Mouse (Mus musculus) limb, embryonic 10.5 days (tissue): ENCODE data around the gene Toe1. TPM values are rescaled to one million over a fixed set of nuclear protein-coding genes. Genes with fewer than 3 reads are reported as not detected.
A peak's percentile ranks its signal among the peaks of the same experiment; 100 is the strongest.

Source experiments
- DNase-seq: peaks from one replicate; pipeline ENCODE4 v3.0.0-alpha.2; 2017; ENCODE audit warnings: low spot score
- H3K27ac ChIP-seq: fragments of 300-500 bp; sonication (generic); 2 replicates; pipeline ENCODE4 v1.5.1; 2016; ENCODE audit warnings: mild to moderate bottlenecking
- H3K27me3 ChIP-seq: fragments of 300-500 bp; sonication (generic); 2 replicates; pipeline ENCODE4 v1.6.1; 2016; ENCODE audit warnings: low read depth, mild to moderate bottlenecking; ENCODE audit not compliant: poor library complexity, severe bottlenecking
- H3K36me3 ChIP-seq: fragments of 300-500 bp; sonication (generic); 2 replicates; pipeline ENCODE4 v1.6.1; 2016; ENCODE audit warnings: mild to moderate bottlenecking, moderate library complexity
- H3K4me1 ChIP-seq: fragments of 300-500 bp; sonication (generic); 2 replicates; pipeline ENCODE4 v1.6.1; 2016
- H3K4me3 ChIP-seq: fragments of 300-500 bp; sonication (generic); 2 replicates; pipeline ENCODE4 v1.5.1; 2016; ENCODE audit warnings: mild to moderate bottlenecking, moderate library complexity
- H3K9me3 ChIP-seq: fragments of 300-500 bp; sonication (generic); replicated peaks from 2 replicates; pipeline ENCODE4 v1.6.1; 2016; ENCODE audit warnings: mild to moderate bottlenecking
- WGBS: fragments of 180-500 bp; shearing (Covaris S2); methylation state at CpG from one replicate; pipeline ENCODE4 v1.1.7; 2016; 5-methylcytosine and 5-hydroxymethylcytosine counted together
- polyA plus RNA-seq: library from polyadenylated mRNA; unstranded; fragments of >200 nt; fragmentation: Nextera tagmentation; extraction: Ambion mirVana; gene quantifications from 2 replicates; pipeline ENCODE4 v1.2.1, GENCODE M21; 2016

Toe1 gene
- polyA plus RNA-seq, 1 experiment from 2014 or later: 42.3 TPM

- Histone ChIP-seq H3K36me3 (peaks cover 27% of the 10 kb centered on the region), H3K27ac (peak overlapping the region; percentile 78), H3K4me3 (peak overlapping the region; percentile 59), H3K27me3 (peaks cover 27% of the 10 kb centered on the region), H3K4me1 (peaks cover 31% of the 10 kb centered on the region), H3K9me3 (no peaks in the 10 kb centered on the region)
- peak; percentile 83 for DNase-seq
- under 1% methylated on average over 51 of the region's 51 CpGs for WGBS
Measured at GRCm38 (mm10) chr4:116820902-116821693, 13.7 kb upstream of the Toe1 start.

GRCm38 (mm10) chr4:116819968-116820901 lies 12.8 kb upstream of the Toe1 start:
- DNase-seq: peak; percentile 36
- H3K27ac ChIP-seq: peak overlapping the region; percentile 78; the same call in 1 of the 2 replicates
- 21% methylated on average over 32 of the region's 32 CpGs for WGBS

GRCm38 (mm10) chr4:116817486-116817885 lies 10.0 kb upstream of the Toe1 start:
- Histone ChIP-seq H3K36me3 (peaks cover 51% of the 10 kb centered on the region), H3K4me1 (peaks cover 17% of the 10 kb centered on the region), H3K4me3 (no peak overlapping the region), H3K27ac (no peak overlapping the region), H3K9me3 (no peaks in the 10 kb centered on the region), H3K27me3 (peaks cover 27% of the 10 kb centered on the region)
- WGBS: 91% methylated on average over 6 of the region's 6 CpGs
- no peak for DNase-seq

More at GRCm38 (mm10) chr4:116819968-116820901, 12.8 kb upstream of the Toe1 start:
- no peaks in the 10 kb centered on the region for H3K9me3 ChIP-seq
- peak overlapping the region; percentile 59 for H3K4me3 ChIP-seq
- H3K4me1 ChIP-seq: peaks cover 29% of the 10 kb centered on the region
- peaks cover 27% of the 10 kb centered on the region for H3K27me3 ChIP-seq
- H3K36me3 ChIP-seq: peaks cover 35% of the 10 kb centered on the region

GRCm38 (mm10) chr4:116815276-116815675 lies 7.8 kb upstream of the Toe1 start:
- 84% methylated on average over 5 of the region's 5 CpGs for whole genome bisulfite sequencing

GRCm38 (mm10) chr4:116811012-116811411 lies 3.6 kb upstream of the Toe1 start:
- DNase-seq: no peak
- WGBS: 84% methylated on average over 3 of the region's 3 CpGs
- H3K27ac ChIP-seq: no peak overlapping the region

More at GRCm38 (mm10) chr4:116815276-116815675, 7.8 kb upstream of the Toe1 start:
- Histone ChIP-seq H3K9me3 (no peaks in the 10 kb centered on the region), H3K4me1 (peaks cover 4% of the 10 kb centered on the region), H3K36me3 (peaks cover 65% of the 10 kb centered on the region), H3K4me3 (no peak overlapping the region), H3K27ac (no peak overlapping the region), H3K27me3 (peaks cover 15% of the 10 kb centered on the region)
- no peak for DNase-seq

GRCm38 (mm10) chr4:116799901-116800300 lies 7.5 kb downstream of the Toe1 start:
- Histone ChIP-seq H3K36me3 (peaks cover 39% of the 10 kb centered on the region), H3K4me3 (no peak overlapping the region), H3K9me3 (no peaks in the 10 kb centered on the region), H3K27me3 (no peaks in the 10 kb centered on the region), H3K27ac (no peak overlapping the region), H3K4me1 (no peaks in the 10 kb centered on the region)
- 46% methylated on average over 5 of the region's 5 CpGs for WGBS
- no peak for DNase-seq

More at GRCm38 (mm10) chr4:116811012-116811411, 3.6 kb upstream of the Toe1 start:
- Histone ChIP-seq H3K36me3 (peaks cover 38% of the 10 kb centered on the region), H3K9me3 (no peaks in the 10 kb centered on the region), H3K4me3 (no peak overlapping the region), H3K4me1 (peaks cover 9% of the 10 kb centered on the region), H3K27me3 (no peaks in the 10 kb centered on the region)

- DNase-seq: no peak
- Histone ChIP-seq H3K9me3 (no peaks in the 10 kb centered on the region), H3K4me1 (no peaks in the 10 kb centered on the region), H3K36me3 (peaks cover 6% of the 10 kb centered on the region), H3K4me3 (no peak overlapping the region), H3K27me3 (no peaks in the 10 kb centered on the region), H3K27ac (no peak overlapping the region)
- 80% methylated on average over 1 of the region's 1 CpGs for WGBS
Measured at GRCm38 (mm10) chr4:116796442-116797110, 10.9 kb downstream of the Toe1 start.

GRCm38 (mm10) chr4:116794273-116794672 lies 13.2 kb downstream of the Toe1 start:
- H3K27me3 ChIP-seq: no peaks in the 10 kb centered on the region
- H3K9me3 ChIP-seq: no peaks in the 10 kb centered on the region
- no peak overlapping the region for H3K27ac ChIP-seq
- H3K4me3 ChIP-seq: no peak overlapping the region
- DNase-seq: no peak
- H3K36me3 ChIP-seq: no peaks in the 10 kb centered on the region
- whole genome bisulfite sequencing: 87% methylated on average over 2 of the region's 2 CpGs
- H3K4me1 ChIP-seq: no peaks in the 10 kb centered on the region

GRCm38 (mm10) chr4:116792453-116792852 lies 15.0 kb downstream of the Toe1 start:
- Histone ChIP-seq H3K27ac (no peak overlapping the region), H3K9me3 (no peaks in the 10 kb centered on the region), H3K27me3 (no peaks in the 10 kb centered on the region), H3K36me3 (no peaks in the 10 kb centered on the region), H3K4me3 (no peak overlapping the region), H3K4me1 (peaks cover 3% of the 10 kb centered on the region; the same call in 1 of the 2 replicates)
- WGBS: 87% methylated on average over 8 of the region's 8 CpGs
- no peak for DNase-seq

GRCm38 (mm10) chr4:116788956-116789355 lies 18.5 kb downstream of the Toe1 start:
- Histone ChIP-seq H3K27me3 (no peaks in the 10 kb centered on the region), H3K4me1 (peaks cover 3% of the 10 kb centered on the region; the same call in 1 of the 2 replicates), H3K36me3 (no peaks in the 10 kb centered on the region), H3K4me3 (no peak overlapping the region), H3K27ac (no peak overlapping the region), H3K9me3 (no peaks in the 10 kb centered on the region)
- peak; percentile 82 for DNase-seq
- WGBS: 15% methylated on average over 3 of the region's 3 CpGs

GRCm38 (mm10) chr4:116787985-116788760 lies 19.3 kb downstream of the Toe1 start:
- no peak overlapping the region for H3K27ac ChIP-seq
- H3K4me3 ChIP-seq: no peak overlapping the region
- no peaks in the 10 kb centered on the region for H3K27me3 ChIP-seq
- no peaks in the 10 kb centered on the region for H3K36me3 ChIP-seq
- 47% methylated on average over 7 of the region's 7 CpGs for WGBS
- H3K9me3 ChIP-seq: no peaks in the 10 kb centered on the region
- peaks cover 3% of the 10 kb centered on the region; the same call in 1 of the 2 replicates for H3K4me1 ChIP-seq
- DNase-seq: no peak

- no peaks in the 10 kb centered on the region for H3K36me3 ChIP-seq
- H3K4me1 ChIP-seq: peaks cover 3% of the 10 kb centered on the region; the same call in 1 of the 2 replicates
- 91% methylated on average over 1 of the region's 1 CpGs for WGBS
- H3K27me3 ChIP-seq: no peaks in the 10 kb centered on the region
- no peak overlapping the region for H3K4me3 ChIP-seq
- H3K27ac ChIP-seq: no peak overlapping the region
- DNase-seq: no peak
- no peaks in the 10 kb centered on the region for H3K9me3 ChIP-seq
Measured at GRCm38 (mm10) chr4:116786587-116786986, 20.9 kb downstream of the Toe1 start.
